Mouse (Mus musculus) liver, embryonic 16.5 days (tissue): Measurements from ENCODE around the gene Ssmem1. TPM values are rescaled to one million over a fixed set of nuclear protein-coding genes. Genes with fewer than 3 reads are reported as not detected.
A peak's percentile ranks its signal among the peaks of the same experiment; 100 is the strongest.

Experiments used
- ATAC-seq: fragments of 200-750 bp; cut with Nextera tagmentation; 2 replicates; pipeline ENCODE4 v1.8.0; 2017; ENCODE audit warnings: low read depth, mild to moderate bottlenecking, moderate number of reproducible peaks, moderate library complexity
- H3K27ac ChIP-seq: fragments of 300-500 bp; sonication (generic); 2 replicates; pipeline ENCODE4 v1.5.1; 2014; ENCODE audit warnings: mild to moderate bottlenecking, low read length
- H3K27me3 ChIP-seq: fragments of 300-500 bp; sonication (generic); 2 replicates; pipeline ENCODE4 v1.6.1; 2014; ENCODE audit warnings: low read depth, low read length, mixed read lengths; ENCODE audit not compliant: control insufficient read depth, insufficient read depth
- H3K36me3 ChIP-seq: fragments of 300-500 bp; sonication (generic); 2 replicates; pipeline ENCODE4 v1.6.1; 2014; ENCODE audit warnings: mild to moderate bottlenecking; ENCODE audit not compliant: control insufficient read depth, insufficient read depth
- H3K4me1 ChIP-seq: fragments of 300-500 bp; sonication (generic); 2 replicates; pipeline ENCODE4 v1.6.1; 2014; ENCODE audit warnings: low read depth, low read length, mixed read lengths; ENCODE audit not compliant: control insufficient read depth
- H3K4me2 ChIP-seq: fragments of 300-500 bp; sonication (generic); 2 replicates; pipeline ENCODE4 v1.6.1; 2014; ENCODE audit warnings: low read depth, low read length, mixed read lengths
- H3K4me3 ChIP-seq: fragments of 300-500 bp; sonication (generic); 2 replicates; pipeline ENCODE4 v1.5.1; 2014; ENCODE audit warnings: low read depth, mild to moderate bottlenecking, low read length
- H3K9ac ChIP-seq: fragments of 300-500 bp; sonication (generic); 2 replicates; pipeline ENCODE4 v1.6.1; 2014; ENCODE audit warnings: low read depth, low read length
- H3K9me3 ChIP-seq: fragments of 300-500 bp; sonication (generic); replicated peaks from 2 replicates; pipeline ENCODE4 v1.6.1; 2016; ENCODE audit warnings: low read length; ENCODE audit not compliant: control insufficient read depth
- WGBS: fragments of 180-500 bp; shearing (Covaris S2); extraction: QIAGEN DNeasy Blood & Tissue Kit; methylation state at CpG from one replicate; pipeline ENCODE4 v1.1.7; 2014; ENCODE audit not compliant: insufficient replicate concordance; 5-methylcytosine and 5-hydroxymethylcytosine counted together
- polyA plus RNA-seq: library from polyadenylated mRNA; unstranded; fragments of >200 nt; fragmentation: Nextera tagmentation; extraction: Ambion mirVana; gene quantifications from 2 replicates; pipeline ENCODE4 v1.2.1, GENCODE M21; 2015

The Ssmem1 gene
- polyA plus RNA-seq, 1 experiment from 2014 or later, result 0.06 TPM

- Histone ChIP-seq H3K4me3 (no peak overlapping the region), H3K27ac (no peak overlapping the region), H3K9me3 (no peaks in the 10 kb centered on the region), H3K4me2 (no peak overlapping the region), H3K27me3 (peaks cover 3% of the 10 kb centered on the region), H3K36me3 (no peaks in the 10 kb centered on the region), H3K9ac (no peak overlapping the region), H3K4me1 (no peaks in the 10 kb centered on the region)
- ATAC-seq, result no peak
- 63% methylated on average over 5 of the region's 5 CpGs for WGBS
Measured at GRCm38 (mm10) chr6:30538800-30539199, 29.2 kb downstream of the Ssmem1 start.

DNA sequence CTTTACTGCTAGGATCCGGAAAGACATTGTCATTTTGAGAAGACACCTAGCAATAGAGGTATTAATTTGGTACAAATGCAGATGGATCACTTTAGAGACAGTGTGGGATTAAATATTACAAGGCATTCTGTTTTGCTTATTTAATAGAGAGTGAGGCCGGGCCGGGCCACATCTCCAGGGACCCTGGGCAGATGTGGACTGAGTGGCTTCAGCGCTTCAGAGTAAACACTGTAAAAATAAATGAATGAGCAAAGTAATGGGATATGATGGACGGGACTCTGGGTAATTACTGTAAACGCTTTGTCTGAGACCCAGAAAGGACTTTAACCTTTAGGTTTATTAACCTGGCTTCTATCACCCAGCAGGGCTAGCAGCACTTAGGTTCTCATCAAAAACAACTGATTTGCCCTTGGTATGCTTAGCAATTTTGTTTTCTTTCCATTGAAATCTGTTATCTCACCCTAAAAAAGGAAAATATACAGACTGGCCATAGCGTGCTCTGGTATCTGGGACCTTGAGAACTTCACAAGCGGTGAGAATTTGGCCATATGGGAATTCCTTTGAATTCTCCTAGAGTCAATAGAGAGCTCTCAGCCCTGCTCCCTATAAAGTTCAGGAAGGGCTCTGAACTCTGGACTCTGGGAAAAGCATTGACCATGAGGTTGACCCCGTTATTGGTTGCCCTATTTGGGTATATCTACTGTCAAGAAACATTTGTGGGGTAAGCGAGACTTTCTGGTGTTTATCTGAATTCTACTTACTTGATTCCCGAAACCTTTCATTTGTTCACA is 31.6 kb downstream of the Ssmem1 start, which contains the start of gene Cpa2:
Gene Cpa2 (plus strand): TSS at position 574 of the 791 bp plus-strand sequence.
- no peaks in the 10 kb centered on the region for H3K4me1 ChIP-seq
- H3K9me3 ChIP-seq, result no peaks in the 10 kb centered on the region
- peaks cover 5% of the 10 kb centered on the region for H3K27me3 ChIP-seq
- no peak within 1 kb of the TSS for H3K9ac ChIP-seq
- ATAC-seq, result no peak
- no peak within 1 kb of the TSS for H3K4me3 ChIP-seq
- H3K27ac ChIP-seq, result no peak within 1 kb of the TSS
- WGBS, result 58% methylated on average over 11 of the region's 11 CpGs
- no peaks in the 10 kb centered on the region for H3K36me3 ChIP-seq
- H3K4me2 ChIP-seq, result no peak within 1 kb of the TSS

DNA sequence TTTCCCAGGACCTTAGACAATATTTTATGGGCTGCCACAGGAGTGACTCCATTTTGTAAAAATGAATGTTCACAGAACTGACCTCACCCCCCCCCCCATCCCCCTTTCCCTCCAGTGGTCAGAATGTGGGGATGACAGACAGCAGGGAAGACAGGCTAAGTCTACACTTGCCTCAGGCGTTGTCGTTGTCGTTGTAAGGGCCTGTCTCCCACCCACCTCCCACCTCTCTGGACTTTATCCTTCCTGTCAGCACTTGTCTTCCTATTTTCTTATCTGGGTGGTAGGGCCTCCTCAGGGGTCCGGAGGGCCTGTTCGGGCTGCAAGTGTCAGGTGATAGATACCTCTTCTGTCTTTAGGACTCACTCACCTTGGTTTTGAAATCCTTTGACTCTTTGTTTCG is 32.6 kb downstream of the Ssmem1 start:
- Histone ChIP-seq H3K27me3 (peaks cover 13% of the 10 kb centered on the region), H3K27ac (no peak overlapping the region), H3K36me3 (no peaks in the 10 kb centered on the region), H3K4me3 (no peak overlapping the region), H3K9me3 (no peaks in the 10 kb centered on the region), H3K4me1 (no peaks in the 10 kb centered on the region), H3K4me2 (no peak overlapping the region), H3K9ac (no peak overlapping the region)
- no peak for ATAC-seq
- 42% methylated on average over 6 of the region's 6 CpGs for WGBS

DNA sequence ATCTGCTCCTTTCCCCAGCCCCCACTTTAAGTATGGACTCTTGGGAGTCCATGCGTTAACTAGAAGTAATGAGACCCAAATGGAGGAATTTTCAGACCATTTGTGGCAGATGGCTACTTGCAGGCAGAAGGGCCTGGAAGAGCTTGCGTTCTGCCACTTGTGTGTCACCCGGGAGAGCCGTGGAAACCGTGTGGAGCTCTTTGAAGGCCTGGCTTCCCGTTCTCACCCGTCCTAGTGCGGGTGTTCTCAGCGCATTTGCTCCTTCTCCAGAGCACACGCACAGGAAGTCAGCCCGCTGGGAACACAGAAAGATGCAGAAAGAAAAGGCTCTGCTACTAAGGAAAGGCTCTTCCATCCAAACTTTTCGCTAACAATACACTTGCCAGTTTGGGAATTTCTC is 33.4 kb downstream of the Ssmem1 start:
- no peak overlapping the region for H3K27ac ChIP-seq
- H3K27me3 ChIP-seq, result peaks cover 15% of the 10 kb centered on the region
- no peak overlapping the region for H3K4me3 ChIP-seq
- WGBS, result 33% methylated on average over 12 of the region's 12 CpGs
- no peaks in the 10 kb centered on the region for H3K9me3 ChIP-seq
- ATAC-seq, result no peak
- no peaks in the 10 kb centered on the region for H3K4me1 ChIP-seq
- no peak overlapping the region for H3K9ac ChIP-seq
- H3K4me2 ChIP-seq, result no peak overlapping the region
- no peaks in the 10 kb centered on the region for H3K36me3 ChIP-seq

DNA sequence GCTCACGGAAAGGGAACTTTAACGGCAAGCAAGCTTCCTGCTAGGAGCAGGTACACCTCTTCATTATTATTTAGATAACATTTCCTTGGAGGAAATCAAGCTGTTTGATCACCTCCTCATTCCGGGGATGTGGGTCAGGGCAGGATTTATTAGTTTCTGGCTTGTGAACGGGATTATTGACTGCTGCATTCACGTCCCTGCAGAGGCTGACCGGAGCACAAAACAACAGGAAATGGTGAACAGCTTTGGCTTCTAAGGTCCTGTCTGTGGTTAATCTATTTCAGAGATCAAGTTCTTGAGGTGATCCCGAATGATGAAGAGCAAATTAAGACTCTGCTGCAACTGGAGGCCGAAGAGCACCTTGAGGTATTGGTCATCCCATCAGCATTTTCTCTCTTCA is 34.2 kb downstream of the Ssmem1 start:
- Histone ChIP-seq H3K4me2 (no peak overlapping the region), H3K27ac (no peak overlapping the region), H3K4me3 (no peak overlapping the region), H3K9ac (no peak overlapping the region), H3K4me1 (no peaks in the 10 kb centered on the region), H3K9me3 (no peaks in the 10 kb centered on the region), H3K36me3 (no peaks in the 10 kb centered on the region), H3K27me3 (peaks cover 20% of the 10 kb centered on the region)
- WGBS, result 24% methylated on average over 8 of the region's 8 CpGs
- no peak for ATAC-seq

- Histone ChIP-seq H3K4me3 (no peak overlapping the region), H3K27me3 (peaks cover 30% of the 10 kb centered on the region), H3K4me1 (no peaks in the 10 kb centered on the region), H3K9ac (no peak overlapping the region), H3K36me3 (no peaks in the 10 kb centered on the region), H3K9me3 (no peaks in the 10 kb centered on the region), H3K4me2 (no peak overlapping the region), H3K27ac (no peak overlapping the region)
- no peak for ATAC-seq
- 68% methylated on average over 7 of the region's 7 CpGs for WGBS
Measured at GRCm38 (mm10) chr6:30545689-30546088, 36.0 kb downstream of the Ssmem1 start.

GRCm38 (mm10) chr6:30546571-30547273 is 37.1 kb downstream of the Ssmem1 start:
- ATAC-seq, result no peak
- Histone ChIP-seq H3K9ac (no peak overlapping the region), H3K36me3 (no peaks in the 10 kb centered on the region), H3K27me3 (peaks cover 36% of the 10 kb centered on the region), H3K9me3 (no peaks in the 10 kb centered on the region), H3K4me1 (no peaks in the 10 kb centered on the region), H3K4me2 (peak overlapping the region; percentile 48), H3K4me3 (peak overlapping the region; percentile 11; the same call in 1 of the 2 replicates), H3K27ac (no peak overlapping the region)
- WGBS, result 18% methylated on average over 17 of the region's 17 CpGs

DNA sequence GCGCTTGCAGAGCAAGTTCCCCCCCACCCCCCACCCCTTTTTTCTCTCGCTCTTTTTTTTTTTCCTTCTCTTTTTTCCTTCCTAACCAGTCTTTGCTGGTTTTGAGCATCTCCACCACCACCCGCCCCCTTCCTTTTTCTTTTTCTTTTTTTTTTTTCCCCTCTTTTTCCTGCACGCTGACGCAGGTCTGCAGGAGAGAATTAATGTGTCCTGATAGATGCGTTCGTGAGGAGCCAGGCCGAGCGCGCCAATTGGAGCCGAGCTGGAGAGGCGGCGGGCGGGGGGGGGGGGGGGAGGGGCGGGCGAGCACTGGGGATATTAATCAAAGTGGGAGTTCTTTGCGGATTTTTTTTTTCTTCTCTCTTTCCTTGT is 37.6 kb downstream of the Ssmem1 start:
- ATAC-seq, result no peak
- H3K9me3 ChIP-seq, result no peaks in the 10 kb centered on the region
- peak overlapping the region; percentile 48 for H3K4me2 ChIP-seq
- no peak overlapping the region for H3K9ac ChIP-seq
- peaks cover 36% of the 10 kb centered on the region for H3K27me3 ChIP-seq
- under 1% methylated on average over 16 of the region's 17 CpGs for WGBS
- H3K4me1 ChIP-seq, result no peaks in the 10 kb centered on the region
- H3K27ac ChIP-seq, result no peak overlapping the region
- H3K36me3 ChIP-seq, result no peaks in the 10 kb centered on the region
- peak overlapping the region; percentile 11; the same call in 1 of the 2 replicates for H3K4me3 ChIP-seq
